Mouse (Mus musculus) heart, embryonic 10.5 days (tissue): Measurements from ENCODE around the gene Alkbh2. TPM values are rescaled to one million over a fixed set of nuclear protein-coding genes. Genes with fewer than 3 reads are reported as not detected.

Experiments
- DNase-seq: peaks from one replicate; pipeline ENCODE4 v3.0.0-alpha.2; 2017; ENCODE audit warnings: low spot score
- H3K27ac ChIP-seq: fragments of 300-500 bp; sonication (generic); 2 replicates; pipeline ENCODE4 v1.5.1; 2016; ENCODE audit warnings: mild to moderate bottlenecking
- H3K27me3 ChIP-seq: fragments of 300-500 bp; sonication (generic); 2 replicates; pipeline ENCODE4 v1.6.1; 2016; ENCODE audit warnings: mild to moderate bottlenecking; ENCODE audit not compliant: poor library complexity, insufficient read depth, severe bottlenecking
- H3K36me3 ChIP-seq: fragments of 300-500 bp; sonication (generic); 2 replicates; pipeline ENCODE4 v1.6.1; 2016; ENCODE audit warnings: mild to moderate bottlenecking, moderate library complexity
- H3K4me1 ChIP-seq: fragments of 300-500 bp; sonication (generic); 2 replicates; pipeline ENCODE4 v1.6.1; 2016; ENCODE audit warnings: mild to moderate bottlenecking
- H3K4me3 ChIP-seq: fragments of 300-500 bp; sonication (generic); 2 replicates; pipeline ENCODE4 v1.5.1; 2016; ENCODE audit warnings: mild to moderate bottlenecking, moderate library complexity
- H3K9me3 ChIP-seq: fragments of 300-500 bp; sonication (generic); 2 replicates; pipeline ENCODE4 v1.6.1; 2016; ENCODE audit warnings: mild to moderate bottlenecking, moderate library complexity
- WGBS: fragments of 180-500 bp; shearing (Covaris S2); methylation state at CpG from one replicate; pipeline ENCODE4 v1.1.7; 2016; 5-methylcytosine and 5-hydroxymethylcytosine counted together
- polyA plus RNA-seq: library from polyadenylated mRNA; unstranded; fragments of >200 nt; fragmentation: Nextera tagmentation; extraction: Ambion mirVana; gene quantifications from 2 replicates; pipeline ENCODE4 v1.2.1, GENCODE M21; 2016

Gene Alkbh2
- polyA plus RNA-seq, 1 experiment from 2014 or later, result 13.2 TPM

DNA sequence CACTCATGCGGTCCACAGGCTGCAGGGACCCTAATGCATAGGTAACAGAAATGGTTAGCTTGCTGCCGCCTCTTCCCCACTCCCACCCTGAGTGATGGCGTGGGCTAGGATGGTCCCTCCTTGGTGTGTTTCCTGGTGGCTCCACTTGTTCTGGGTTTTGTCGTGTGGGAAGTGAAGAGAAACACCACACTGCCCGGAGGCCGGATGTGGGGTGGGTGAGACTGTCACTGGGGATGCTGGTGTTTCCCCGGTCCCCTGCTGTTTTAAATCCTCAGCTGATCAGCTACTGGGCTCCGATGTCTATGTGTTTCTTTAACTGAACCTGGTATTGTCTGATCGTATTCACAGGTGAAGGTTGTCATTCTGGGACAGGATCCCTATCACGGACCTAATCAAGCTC is 7.5 kb upstream of the Alkbh2 start:
- Histone ChIP-seq H3K4me3 (no peak overlapping the region), H3K4me1 (peaks cover 63% of the 10 kb centered on the region), H3K36me3 (peaks cover 58% of the 10 kb centered on the region), H3K27me3 (no peaks in the 10 kb centered on the region), H3K9me3 (no peaks in the 10 kb centered on the region), H3K27ac (no peak overlapping the region)
- 85% methylated on average over 10 of the region's 10 CpGs for WGBS
- DNase-seq, result no peak

GRCm38 (mm10) chr5:114134091-114134534 is 6.1 kb upstream of the Alkbh2 start:
- H3K4me3 ChIP-seq, result no peak overlapping the region
- peak overlapping the region; percentile 78 for H3K27ac ChIP-seq
- no peaks in the 10 kb centered on the region for H3K9me3 ChIP-seq
- WGBS, result 35% methylated on average over 6 of the region's 6 CpGs
- DNase-seq, result peak; percentile 82
- peaks cover 47% of the 10 kb centered on the region for H3K36me3 ChIP-seq
- peaks cover 64% of the 10 kb centered on the region for H3K4me1 ChIP-seq
- H3K27me3 ChIP-seq, result no peaks in the 10 kb centered on the region

- DNase-seq, result no peak
- Histone ChIP-seq H3K27ac (no peak overlapping the region), H3K9me3 (no peaks in the 10 kb centered on the region), H3K4me1 (peaks cover 56% of the 10 kb centered on the region), H3K4me3 (0 out of 2 replicates have a peak overlapping the region, but pooled peaks have one; percentile 93), H3K27me3 (no peaks in the 10 kb centered on the region), H3K36me3 (peaks cover 34% of the 10 kb centered on the region)
- 86% methylated on average over 6 of the region's 6 CpGs for WGBS
Measured at GRCm38 (mm10) chr5:114132841-114133240, 4.8 kb upstream of the Alkbh2 start.

- peaks cover 21% of the 10 kb centered on the region for H3K36me3 ChIP-seq
- peak overlapping the region; percentile 93 for H3K4me3 ChIP-seq
- 0% methylated on average over 15 of the region's 15 CpGs for WGBS
- H3K27ac ChIP-seq, result peak overlapping the region; percentile 84
- no peaks in the 10 kb centered on the region for H3K9me3 ChIP-seq
- no peaks in the 10 kb centered on the region for H3K27me3 ChIP-seq
- H3K4me1 ChIP-seq, result peaks cover 61% of the 10 kb centered on the region
- DNase-seq, result peak; percentile 82
Measured at GRCm38 (mm10) chr5:114131521-114131840, 3.5 kb upstream of the Alkbh2 start.

DNA sequence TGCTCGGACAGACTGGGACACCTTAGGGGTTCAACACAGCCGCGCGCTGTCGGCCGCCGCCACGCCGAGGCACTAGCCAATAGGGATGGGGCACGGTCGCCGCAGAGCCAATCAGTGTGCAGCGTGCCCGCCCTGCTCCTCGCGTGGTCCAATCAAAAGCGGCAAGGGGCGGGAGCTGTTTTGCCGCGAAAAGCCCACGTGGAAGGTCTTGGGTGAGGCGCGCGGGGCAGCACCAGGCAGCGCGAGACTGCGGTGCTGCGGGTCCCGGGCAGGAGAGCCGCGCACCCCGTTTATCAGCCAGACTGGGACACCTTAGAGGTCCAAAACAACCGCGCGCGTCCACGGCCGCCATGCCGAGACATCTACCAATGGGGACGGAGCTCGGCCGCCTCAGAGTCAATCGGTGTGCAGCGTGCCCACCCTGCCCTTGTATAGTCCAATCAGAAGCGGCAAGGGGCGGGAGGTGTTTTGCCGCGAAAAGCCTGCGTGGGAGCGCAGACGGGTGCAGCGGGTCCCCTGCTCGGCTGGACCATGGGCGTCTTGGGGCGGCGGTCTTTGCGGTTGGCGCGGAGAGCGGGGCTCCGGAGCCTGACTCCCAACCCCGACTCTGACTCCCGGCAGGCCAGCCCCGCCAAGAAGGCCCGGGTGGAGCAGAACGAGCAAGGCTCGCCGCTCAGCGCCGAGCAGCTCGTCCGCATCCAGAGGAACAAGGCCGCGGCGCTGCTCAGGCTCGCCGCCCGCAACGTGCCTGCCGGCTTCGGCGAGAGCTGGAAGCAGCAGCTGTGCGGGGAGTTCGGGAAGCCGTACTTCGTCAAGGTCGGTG is 2.9 kb upstream of the Alkbh2 start:
- peaks cover 15% of the 10 kb centered on the region for H3K36me3 ChIP-seq
- peak overlapping the region; percentile 93 for H3K4me3 ChIP-seq
- no peaks in the 10 kb centered on the region for H3K9me3 ChIP-seq
- H3K27ac ChIP-seq, result peak overlapping the region; percentile 84
- H3K4me1 ChIP-seq, result peaks cover 61% of the 10 kb centered on the region
- no peaks in the 10 kb centered on the region for H3K27me3 ChIP-seq
- DNase-seq, result peak; percentile 97
- WGBS, result under 1% methylated on average over 87 of the region's 87 CpGs

DNA sequence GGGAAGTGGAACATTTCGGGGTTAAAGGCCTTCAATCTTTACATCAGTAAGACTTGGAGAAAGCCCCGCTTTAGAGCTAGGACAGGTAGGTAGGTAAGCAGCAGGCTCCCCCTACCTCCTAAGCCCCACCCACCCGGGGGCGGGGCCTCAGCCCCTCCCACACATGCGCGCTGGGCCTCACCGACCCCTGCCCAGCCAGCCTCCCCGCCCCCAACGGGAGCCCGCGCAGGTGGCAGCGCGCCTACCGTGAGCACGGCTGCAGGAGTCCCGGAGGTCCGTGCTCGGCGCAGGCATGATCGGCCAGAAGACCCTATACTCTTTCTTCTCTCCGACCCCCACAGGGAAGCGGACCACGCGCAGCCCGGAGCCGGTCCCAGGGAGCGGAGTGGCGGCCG is 2.2 kb upstream of the Alkbh2 start, which contains the start of gene Ung:
Ung (plus strand) TSS at position 176 of the 395 bp plus-strand sequence.
- H3K27ac ChIP-seq, result peak within 1 kb of the TSS; percentile 84
- H3K9me3 ChIP-seq, result no peaks in the 10 kb centered on the region
- H3K4me3 ChIP-seq, result peak within 1 kb of the TSS; percentile 93
- peaks cover 13% of the 10 kb centered on the region; the same call in 1 of the 2 replicates for H3K36me3 ChIP-seq
- no peaks in the 10 kb centered on the region for H3K27me3 ChIP-seq
- peaks cover 57% of the 10 kb centered on the region for H3K4me1 ChIP-seq
- WGBS, result under 1% methylated on average over 28 of the region's 29 CpGs
- DNase-seq, result no peak

DNA sequence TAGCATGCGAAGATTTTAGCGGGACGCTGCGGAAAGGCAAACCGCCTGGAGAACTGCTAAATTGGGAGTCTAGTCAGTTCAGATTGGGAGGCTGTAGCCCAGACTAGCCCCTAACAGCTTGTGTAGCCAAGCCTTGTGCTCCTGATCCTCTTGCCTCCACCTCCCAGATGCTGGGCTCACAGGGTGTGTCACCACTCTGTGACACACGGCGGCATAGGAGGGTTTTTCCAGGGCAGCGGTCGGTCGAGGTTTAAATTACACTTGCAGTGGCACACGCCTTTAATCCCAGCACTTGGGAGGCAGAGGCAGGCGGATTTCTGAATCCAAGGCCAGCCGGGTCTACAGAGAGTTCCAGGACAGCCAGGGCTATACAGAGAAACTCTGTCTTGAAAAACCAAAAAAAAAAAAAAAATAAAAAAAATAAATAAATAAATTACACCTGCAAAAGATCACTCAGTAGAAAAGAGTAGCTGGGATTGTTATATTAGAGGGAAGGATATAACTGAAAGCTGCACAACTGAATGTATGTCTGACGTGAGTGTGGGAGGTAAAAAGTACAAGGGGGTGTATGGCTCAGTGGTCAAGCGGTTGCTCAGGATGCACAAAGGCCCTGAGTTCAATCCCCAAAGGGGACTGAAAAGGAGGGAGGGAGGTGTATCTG is 1.7 kb upstream of the Alkbh2 start:
- H3K27me3 ChIP-seq, result no peaks in the 10 kb centered on the region
- peaks cover 16% of the 10 kb centered on the region for H3K36me3 ChIP-seq
- H3K4me3 ChIP-seq, result peak overlapping the region; percentile 93
- no peak overlapping the region for H3K27ac ChIP-seq
- no peaks in the 10 kb centered on the region for H3K9me3 ChIP-seq
- DNase-seq, result no peak
- peaks cover 55% of the 10 kb centered on the region for H3K4me1 ChIP-seq
- 74% methylated on average over 15 of the region's 15 CpGs for WGBS

DNA sequence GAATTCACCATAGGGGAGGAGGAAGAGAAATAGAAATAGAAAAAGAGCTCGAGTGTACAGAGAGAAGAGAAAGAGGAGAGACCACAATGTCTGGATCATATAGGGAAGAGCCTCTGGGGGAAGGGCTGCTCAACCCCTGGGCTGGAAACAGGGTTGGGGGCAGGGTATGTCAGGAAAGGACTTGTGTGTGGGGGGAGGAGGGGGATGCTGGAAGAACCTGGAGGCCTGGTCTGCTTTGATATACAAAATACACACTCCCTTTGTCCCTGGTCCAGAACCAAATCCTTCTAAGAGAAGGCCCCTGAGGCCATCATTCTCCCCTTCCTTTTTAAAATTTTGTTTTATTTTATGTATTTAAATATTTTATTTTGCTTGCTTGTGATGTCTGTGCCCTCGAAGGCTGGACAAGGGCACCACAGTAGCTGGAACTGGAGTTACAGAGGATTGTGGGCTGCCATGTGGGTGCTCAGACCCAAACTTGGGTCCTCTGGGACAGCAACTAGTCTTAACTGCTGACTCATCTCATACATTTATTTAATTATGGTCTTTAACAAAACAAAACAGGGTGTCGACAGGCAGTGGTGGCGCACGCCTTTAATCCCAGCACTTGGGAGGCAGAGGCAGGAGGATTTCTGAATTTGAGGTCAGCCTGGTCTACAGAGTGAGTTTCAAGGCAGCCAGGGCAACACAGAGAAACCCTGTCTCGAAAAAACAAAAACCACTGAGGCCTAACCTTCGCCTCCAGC is 1.3 kb downstream of the Alkbh2 start:
- H3K9me3 ChIP-seq, result no peaks in the 10 kb centered on the region
- H3K36me3 ChIP-seq, result peaks cover 41% of the 10 kb centered on the region
- peak overlapping the region; percentile 90; the same call in 1 of the 2 replicates for H3K27ac ChIP-seq
- WGBS, result 83% methylated on average over 7 of the region's 7 CpGs
- DNase-seq, result no peak
- H3K27me3 ChIP-seq, result no peaks in the 10 kb centered on the region
- peak overlapping the region; percentile 77 for H3K4me3 ChIP-seq
- H3K4me1 ChIP-seq, result peaks cover 25% of the 10 kb centered on the region

DNA sequence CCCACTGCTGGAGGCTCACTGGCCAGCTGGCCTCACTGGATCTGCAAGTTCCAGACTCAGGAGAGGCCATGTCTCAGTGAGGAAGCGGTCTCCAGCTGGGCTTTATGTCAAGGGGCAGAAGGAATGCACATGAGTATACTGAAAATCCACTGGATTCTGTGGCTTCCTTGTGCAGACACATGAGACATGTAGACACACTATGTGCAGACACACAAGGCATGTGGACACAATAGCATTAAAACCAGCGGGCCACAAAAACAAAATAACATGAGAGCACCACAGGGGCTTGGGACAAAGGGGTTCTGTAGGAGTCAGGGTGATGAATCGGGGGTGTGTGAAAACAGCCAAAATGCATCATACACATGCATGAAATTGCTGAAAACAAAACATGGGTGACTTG is 2.0 kb downstream of the Alkbh2 start:
- Histone ChIP-seq H3K4me3 (no peak overlapping the region), H3K36me3 (peaks cover 47% of the 10 kb centered on the region), H3K27ac (no peak overlapping the region), H3K9me3 (no peaks in the 10 kb centered on the region), H3K4me1 (peaks cover 19% of the 10 kb centered on the region), H3K27me3 (no peaks in the 10 kb centered on the region)
- no peak for DNase-seq
- WGBS, result 96% methylated on average over 3 of the region's 3 CpGs

DNA sequence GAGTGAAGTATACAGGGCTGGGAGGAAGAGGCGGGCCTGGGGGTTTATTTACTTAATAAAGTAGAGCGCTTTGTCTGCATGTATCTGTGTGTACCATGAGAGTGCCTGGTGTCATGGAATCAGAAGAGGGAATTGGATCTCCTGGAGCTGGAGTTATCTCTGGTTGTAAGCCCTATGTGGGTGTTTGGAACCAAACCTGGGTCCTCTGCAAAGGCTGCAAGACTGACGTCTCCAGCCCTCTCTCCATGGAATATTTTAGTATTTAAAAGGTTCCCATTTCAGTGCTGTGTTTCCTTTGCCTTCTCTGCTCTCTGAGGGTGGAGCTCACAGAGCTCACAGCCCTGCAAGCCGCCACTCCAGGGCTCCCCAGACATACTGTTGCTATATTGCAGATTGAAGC is 8.2 kb downstream of the Alkbh2 start:
- 82% methylated on average over 4 of the region's 4 CpGs for WGBS
- no peaks in the 10 kb centered on the region for H3K27me3 ChIP-seq
- H3K27ac ChIP-seq, result no peak overlapping the region
- no peaks in the 10 kb centered on the region for H3K4me1 ChIP-seq
- no peak overlapping the region for H3K4me3 ChIP-seq
- no peaks in the 10 kb centered on the region for H3K9me3 ChIP-seq
- DNase-seq, result no peak
- peaks cover 95% of the 10 kb centered on the region for H3K36me3 ChIP-seq

GRCm38 (mm10) chr5:114116586-114116985 is 11.4 kb downstream of the Alkbh2 start:
- no peaks in the 10 kb centered on the region for H3K4me1 ChIP-seq
- H3K9me3 ChIP-seq, result no peaks in the 10 kb centered on the region
- 81% methylated on average over 7 of the region's 7 CpGs for WGBS
- no peaks in the 10 kb centered on the region for H3K27me3 ChIP-seq
- peaks cover 93% of the 10 kb centered on the region for H3K36me3 ChIP-seq
- no peak overlapping the region for H3K27ac ChIP-seq
- no peak overlapping the region for H3K4me3 ChIP-seq
- no peak for DNase-seq

GRCm38 (mm10) chr5:114115030-114115429 is 13.0 kb downstream of the Alkbh2 start:
- H3K4me1 ChIP-seq, result no peaks in the 10 kb centered on the region
- H3K27ac ChIP-seq, result no peak overlapping the region
- peaks cover 93% of the 10 kb centered on the region for H3K36me3 ChIP-seq
- no peaks in the 10 kb centered on the region for H3K27me3 ChIP-seq
- no peak for DNase-seq
- WGBS, result 86% methylated on average over 5 of the region's 5 CpGs
- H3K4me3 ChIP-seq, result no peak overlapping the region
- H3K9me3 ChIP-seq, result no peaks in the 10 kb centered on the region

DNA sequence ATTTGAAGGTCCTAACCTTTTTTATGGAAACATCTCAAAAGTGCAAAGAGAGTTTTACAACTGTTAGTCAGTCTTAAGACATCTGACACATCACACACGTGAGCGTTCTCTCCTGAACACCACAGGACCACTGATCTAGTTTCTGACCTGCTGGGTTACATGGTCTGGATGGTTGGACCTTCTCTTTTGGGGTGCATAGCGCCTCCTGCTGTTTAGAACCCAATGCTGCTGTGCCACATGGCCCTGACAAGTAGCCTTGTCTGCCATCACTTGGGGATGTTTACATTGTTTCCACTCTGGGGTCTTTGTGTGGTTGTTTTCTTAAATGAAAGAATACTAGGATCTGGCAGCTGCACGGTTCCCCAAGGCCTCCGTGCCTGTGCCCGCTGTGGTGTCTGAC is 14.7 kb downstream of the Alkbh2 start:
- Histone ChIP-seq H3K27ac (no peak overlapping the region), H3K4me1 (no peaks in the 10 kb centered on the region), H3K27me3 (no peaks in the 10 kb centered on the region), H3K36me3 (peaks cover 94% of the 10 kb centered on the region), H3K4me3 (no peak overlapping the region), H3K9me3 (no peaks in the 10 kb centered on the region)
- WGBS, result 83% methylated on average over 6 of the region's 6 CpGs
- no peak for DNase-seq
